Comparison of ENCODE assay signal across 9 mouse cellular contexts in the genomic region with DNA sequence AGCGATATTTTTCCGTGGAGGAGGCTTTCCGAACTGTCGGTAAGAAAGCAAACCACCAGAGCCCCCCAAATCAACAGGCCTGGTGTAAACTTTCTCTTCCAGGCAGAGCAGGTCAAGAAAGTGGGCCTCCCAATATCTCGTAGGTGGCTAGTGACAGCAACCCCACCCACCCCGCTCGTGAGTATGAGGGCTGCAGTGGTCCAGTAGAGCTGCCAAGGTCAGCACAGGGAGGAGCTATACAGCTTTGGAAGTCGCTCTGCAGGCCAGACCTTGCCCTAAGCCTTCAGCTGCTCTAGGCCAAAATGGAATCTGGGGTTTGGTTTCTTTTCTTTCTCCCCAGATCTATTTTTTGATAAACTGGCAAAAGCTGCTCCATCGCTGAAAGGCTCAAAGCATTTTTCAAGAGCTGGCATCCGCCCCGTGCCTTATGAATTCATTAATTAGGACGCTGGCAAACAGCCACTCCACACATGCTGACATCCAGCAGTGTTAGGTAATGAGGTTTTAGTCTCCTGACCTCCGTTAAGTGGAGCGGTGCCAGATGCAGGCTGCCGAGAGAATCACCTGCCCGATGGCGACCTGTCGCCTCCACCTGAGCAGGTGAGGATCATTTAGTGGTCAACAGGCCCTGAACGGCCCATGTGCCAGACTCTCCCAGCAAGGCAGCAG. TPM values are rescaled to one million over a fixed set of nuclear protein-coding genes. Genes with fewer than 3 reads are reported as not detected.
DNase-seq lines count a peak whose midpoint lies in the region; ATAC-seq lines count a peak whose summit lies in the region.
"Had no signal": no experiment of that assay in that cellular context is flagged by ENCODE, and none has a peak within 500 bp of the region (broad histone marks: within the 10 kb centered on the region; RNA-seq: fewer than 3 reads in every experiment).

No protein-coding gene starts in this region.

- WGBS in heart, embryonic 16.5 days = 58% methylated on average over 19 of the region's 19 CpGs

- H3K27me3 ChIP-seq in heart, embryonic 16.5 days (ENCODE audit: control insufficient read depth, insufficient read depth, low read length) = no peaks in the 10 kb centered on the region

- ATAC-seq in heart, embryonic 16.5 days (replicated peaks; ENCODE audit: extremely low read depth, insufficient read depth, low FRiP score) = no peak
- no peak for ATAC-seq in erythroid progenitor cell, adult 5-6 weeks (replicated peaks; ENCODE audit: low FRiP score, poor library complexity, severe bottlenecking)

- peak overlapping the region; percentile 27; the same call in 1 of the 2 replicates for H3K9ac ChIP-seq in heart, embryonic 16.5 days (ENCODE audit: low read length)

- H3K36me3 ChIP-seq in heart, embryonic 16.5 days (ENCODE audit: control insufficient read depth, insufficient read depth) = no peaks in the 10 kb centered on the region

- no peaks in the 10 kb centered on the region for H3K9me3 ChIP-seq in heart, embryonic 16.5 days (replicated peaks; ENCODE audit: control insufficient read depth, low read length)

- H3K4me3 ChIP-seq in heart, embryonic 16.5 days (ENCODE audit: low read length) = no peak overlapping the region

- DNase-seq in heart, adult 9 months (ENCODE audit: low spot score in 2 of 2) = no peak
- DNase-seq in right cerebral cortex, postnatal 4 days = peak; percentile 54
- DNase-seq in right cerebral cortex, postnatal 25 days = no peak
- peak; percentile 81 for DNase-seq in kidney, adult 18-20 months
- DNase-seq in urinary bladder, postnatal 4 days (ENCODE audit: low spot score in 2 of 2) = no peak
- no peak for DNase-seq in frontal cortex, postnatal 25 days (ENCODE audit: low spot score in 2 of 2)
- DNase-seq: heart, postnatal 36 days had no signal

- peaks cover 49% of the 10 kb centered on the region for H3K4me1 ChIP-seq in heart, embryonic 16.5 days (ENCODE audit: control insufficient read depth, insufficient read depth, low read length)

- H3K27ac ChIP-seq in heart, embryonic 16.5 days (ENCODE audit: low read length) = peak overlapping the region; percentile 30; the same call in 1 of the 2 replicates

- H3K4me2 ChIP-seq in heart, embryonic 16.5 days (ENCODE audit: low read depth, low read length) = no peak overlapping the region

RNA-seq across cellular contexts. Expression of gene Ccdc167, which starts 5.6 kb away (rescaled TPM):
- polyA plus RNA-seq in heart, embryonic 16.5 days (2015; fragmentation: Nextera tagmentation; extraction: Ambion mirVana) = 11.7 and 12.5 TPM in 2 replicates
- total RNA-seq in erythroid progenitor cell, adult 5-6 weeks (2015; ENCODE audit: low replicate concordance) = 7.9 and 11.7 TPM in 2 replicates
- 7.9 and 9.8 TPM in 2 replicates for total RNA-seq in erythroid progenitor cell, adult 5-6 weeks (2017; ENCODE audit: low replicate concordance)

RNA-seq across cellular contexts. Expression of gene Cmtr1, which starts 50.8 kb away (rescaled TPM):
- polyA plus RNA-seq in heart, embryonic 16.5 days (2015; fragmentation: Nextera tagmentation; extraction: Ambion mirVana) = 81.7 and 90.5 TPM in 2 replicates
- total RNA-seq in erythroid progenitor cell, adult 5-6 weeks (2015; ENCODE audit: low replicate concordance) = 72.1 and 86.9 TPM in 2 replicates
- 448 and 477 TPM in 2 replicates for total RNA-seq in erythroid progenitor cell, adult 5-6 weeks (2017; ENCODE audit: low replicate concordance)

Comparison
In these comparisons a context has a peak if more than half of its experiments do, and no peak if none do; other contexts are left out.
1. DNase-seq: peak in right cerebral cortex, postnatal 4 days (single experiment) and kidney, adult 18-20 months (single experiment); none in heart, adult 9 months (0 of 2), right cerebral cortex, postnatal 25 days (single experiment), urinary bladder, postnatal 4 days (0 of 2) and frontal cortex, postnatal 25 days (0 of 2).